Mouse (Mus musculus): Measurements from ENCODE around the gene Icam2.
"Not testable (repeated sequence)": the region's sequence is repeated elsewhere in the genome, so short reads cannot be mapped to it uniquely, and the experiment has no call there.

Icam2 gene

GRCm38 (mm10) chr11:106387791-106388216 lies at the start of gene Icam2:
Gene Icam2, minus strand, starts transcription at chr11:106388075.
- DNase-seq, result no peak

GRCm38 (mm10) chr11:106437543-106437942 lies 49.7 kb upstream of the Icam2 start:
- DNase-seq, result no peak

- DNase-seq, result no peak
Observed at GRCm38 (mm10) chr11:106437039-106437438, 49.2 kb upstream of the Icam2 start.

GRCm38 (mm10) chr11:106430392-106430791 lies 42.5 kb upstream of the Icam2 start:
- no peak for DNase-seq

- no peak for DNase-seq
Observed at GRCm38 (mm10) chr11:106429689-106430088, 41.8 kb upstream of the Icam2 start.

- DNase-seq, result no peak
Observed at GRCm38 (mm10) chr11:106428556-106428955, 40.7 kb upstream of the Icam2 start.

GRCm38 (mm10) chr11:106428106-106428505 lies 40.2 kb upstream of the Icam2 start:
- DNase-seq, result no peak

GRCm38 (mm10) chr11:106426447-106426846 lies 38.6 kb upstream of the Icam2 start:
- DNase-seq, result no peak

- no peak for DNase-seq
Observed at GRCm38 (mm10) chr11:106425201-106425600, 37.3 kb upstream of the Icam2 start.

- DNase-seq, result no peak
Observed at GRCm38 (mm10) chr11:106419262-106420102, 31.6 kb upstream of the Icam2 start.

- DNase-seq, result peak; percentile 76
Observed at GRCm38 (mm10) chr11:106418622-106419196, 30.8 kb upstream of the Icam2 start.

- DNase-seq, result no peak
Observed at GRCm38 (mm10) chr11:106417860-106418259, 30.0 kb upstream of the Icam2 start.

- no peak for DNase-seq
Observed at GRCm38 (mm10) chr11:106416331-106416730, 28.5 kb upstream of the Icam2 start.

GRCm38 (mm10) chr11:106412641-106413360 lies 24.9 kb upstream of the Icam2 start:
- no peak for DNase-seq

- DNase-seq, result no peak
Observed at GRCm38 (mm10) chr11:106411157-106411556, 23.3 kb upstream of the Icam2 start.

- no peak for DNase-seq
Observed at GRCm38 (mm10) chr11:106410507-106410906, 22.6 kb upstream of the Icam2 start.

- no peak for DNase-seq
Observed at GRCm38 (mm10) chr11:106410011-106410410, 22.1 kb upstream of the Icam2 start.

- no peak for DNase-seq
Observed at GRCm38 (mm10) chr11:106398481-106398880, 10.6 kb upstream of the Icam2 start.

GRCm38 (mm10) chr11:106397656-106398055 lies 9.8 kb upstream of the Icam2 start:
- no peak for DNase-seq

GRCm38 (mm10) chr11:106394055-106394454 lies 6.2 kb upstream of the Icam2 start:
- not testable (repeated sequence) for DNase-seq

- no peak for DNase-seq
Observed at GRCm38 (mm10) chr11:106393331-106393616, 5.4 kb upstream of the Icam2 start.

- DNase-seq, result no peak
Observed at GRCm38 (mm10) chr11:106392597-106393330, 4.9 kb upstream of the Icam2 start.

GRCm38 (mm10) chr11:106391546-106392188 lies 3.8 kb upstream of the Icam2 start:
- peak; percentile 55 for DNase-seq

Data from right cerebral cortex, postnatal 25 days (tissue).